Mouse (Mus musculus) megakaryocyte-erythroid progenitor cell, adult 5-6 weeks (primary cell): ENCODE data around the gene Ikbke. TPM values are rescaled to one million over a fixed set of nuclear protein-coding genes. Genes with fewer than 3 reads are reported as not detected.

Experiments used
- ATAC-seq: replicated peaks from 2 replicates; pipeline ENCODE4 v1.8.0; 2016; ENCODE audit warnings: mild to moderate bottlenecking, inconsistent platforms; ENCODE audit not compliant: severe bottlenecking, poor library complexity, low FRiP score, low TSS enrichment
- total RNA-seq, 2 experiments: library from RNA; stranded (forward) in 1 of 2; stranded (reverse) in 1 of 2; fragments of 200-1000, 215-1000 nt in 1 of 2; fragments of >200 nt in 1 of 2; fragmentation: Nextera tagmentation in 1 of 2; gene quantifications; 2 replicates each; pipeline ENCODE4 v1.2.3; 2014 to 2017

Ikbke gene
- total RNA-seq, 2 experiments from 2014 or later: 4.3 to 11.1 TPM

DNA sequence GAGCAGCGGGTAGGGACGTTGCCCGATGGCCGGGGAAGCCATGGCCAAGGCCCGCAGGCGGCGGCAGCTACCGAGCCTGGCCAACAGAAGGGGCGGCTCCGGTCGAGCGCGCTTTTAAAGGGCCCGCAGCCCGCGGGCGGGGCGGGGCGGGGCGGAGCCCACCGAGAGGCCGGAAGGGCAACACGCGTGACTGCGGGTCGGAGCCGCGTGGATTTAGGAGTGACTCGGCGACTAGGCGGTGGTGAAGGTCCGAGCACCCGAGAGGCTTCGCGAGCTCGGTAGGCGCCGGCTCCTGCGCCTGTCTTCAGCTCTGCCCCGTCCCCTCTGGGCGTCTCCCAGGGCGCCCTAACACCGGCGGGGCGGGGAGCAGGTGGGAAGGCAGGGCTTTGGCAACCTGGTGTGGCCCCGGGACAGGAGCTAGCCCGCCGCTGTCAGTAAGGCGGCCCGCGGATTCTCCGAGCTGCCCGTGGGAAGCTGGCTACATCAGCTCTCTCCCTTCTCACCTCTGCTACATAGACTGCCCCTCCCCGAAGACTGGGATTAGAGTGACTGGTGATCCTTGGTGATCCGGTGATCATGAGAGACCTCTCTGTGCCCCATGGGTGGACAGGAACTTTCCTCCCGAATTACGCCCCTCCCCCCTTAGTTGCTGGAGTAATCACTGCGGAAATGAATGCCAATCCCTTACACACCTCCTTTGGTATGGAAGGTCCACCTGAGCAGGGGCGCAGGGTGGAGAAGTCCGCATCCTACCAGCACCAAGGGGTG, 34.1 kb downstream of the Ikbke start, which contains the start of gene Rassf5:
TSS of gene Rassf5 (minus strand) at position 170 of the 768 bp plus-strand sequence.
- ATAC-seq: peak; percentile 68

DNA sequence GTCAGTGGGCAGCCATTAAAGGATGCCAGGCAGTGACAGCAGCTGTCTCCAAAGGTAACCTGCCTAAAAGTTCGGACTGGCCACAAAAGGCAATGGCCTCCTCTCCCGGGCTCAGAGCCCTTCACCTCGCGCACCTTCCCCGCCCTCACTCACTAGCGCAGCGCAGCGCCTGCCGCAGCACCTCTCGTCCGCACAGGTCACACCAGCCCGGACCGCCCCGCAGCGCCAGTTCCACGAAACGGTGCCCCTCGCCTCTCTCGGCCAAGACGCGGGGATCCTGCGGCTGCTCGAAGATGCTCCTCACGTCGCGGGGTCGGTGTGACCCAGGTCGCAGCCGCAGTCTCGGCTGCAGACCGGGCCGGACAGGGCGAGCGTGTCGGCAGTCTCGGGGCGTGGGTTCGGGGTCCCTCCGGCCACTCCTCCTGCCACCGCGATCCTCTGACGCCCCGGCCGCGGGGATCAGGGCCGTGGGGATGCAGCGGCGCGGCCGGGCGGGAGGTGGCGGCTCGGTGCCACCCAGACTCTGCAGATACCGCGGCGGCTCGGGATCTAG, 34.8 kb downstream of the Ikbke start:
- peak; percentile 35 for ATAC-seq

DNA sequence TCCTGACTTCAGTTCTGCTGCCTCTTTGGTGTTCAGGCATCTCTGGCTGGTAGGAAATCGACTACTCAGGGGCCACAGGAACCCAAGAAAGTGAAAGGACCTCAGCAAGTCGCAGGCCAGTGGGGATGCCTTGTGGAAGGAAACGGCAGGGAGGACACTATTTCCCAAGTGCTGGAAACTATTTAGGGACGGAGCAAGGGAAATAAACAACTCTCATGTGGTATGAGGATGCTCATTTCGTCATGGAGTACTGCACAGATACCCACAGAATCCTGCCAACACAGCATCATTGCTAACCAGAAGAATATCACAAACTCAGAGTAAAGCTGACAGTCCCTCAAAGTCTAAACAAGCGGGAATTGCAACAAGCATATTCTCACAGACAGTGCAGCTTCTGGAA, 36.5 kb downstream of the Ikbke start:
- no peak for ATAC-seq

DNA sequence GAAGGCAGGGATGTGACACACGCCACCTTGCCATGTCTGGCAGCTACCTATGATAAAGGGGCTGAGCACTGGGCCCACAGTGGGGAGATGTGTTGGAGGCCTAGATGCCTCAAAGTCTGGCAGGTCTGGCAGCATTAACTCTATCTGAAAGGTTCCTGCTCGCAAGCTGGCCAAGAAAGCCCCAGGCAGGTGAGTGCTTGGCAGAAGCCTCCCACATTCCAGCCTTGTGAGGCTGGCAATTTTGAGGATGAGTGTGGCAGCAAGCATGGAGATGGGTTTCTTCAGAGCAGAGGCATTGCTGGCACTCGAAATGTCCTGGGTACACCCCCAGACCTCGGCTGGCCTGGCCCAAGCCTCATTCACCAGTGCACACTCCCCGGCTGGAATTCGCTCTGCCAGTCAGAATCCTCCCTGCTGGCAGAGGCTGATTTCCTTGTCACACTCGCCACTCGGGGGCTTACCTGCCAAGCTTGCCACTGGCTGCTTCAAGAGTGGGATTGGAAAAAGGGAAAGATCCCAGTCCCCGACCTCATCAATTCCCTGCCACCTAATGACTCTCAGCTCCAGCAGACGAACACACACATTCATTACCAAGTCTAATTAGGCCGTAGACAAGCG, 39.7 kb downstream of the Ikbke start:
- no peak for ATAC-seq

DNA sequence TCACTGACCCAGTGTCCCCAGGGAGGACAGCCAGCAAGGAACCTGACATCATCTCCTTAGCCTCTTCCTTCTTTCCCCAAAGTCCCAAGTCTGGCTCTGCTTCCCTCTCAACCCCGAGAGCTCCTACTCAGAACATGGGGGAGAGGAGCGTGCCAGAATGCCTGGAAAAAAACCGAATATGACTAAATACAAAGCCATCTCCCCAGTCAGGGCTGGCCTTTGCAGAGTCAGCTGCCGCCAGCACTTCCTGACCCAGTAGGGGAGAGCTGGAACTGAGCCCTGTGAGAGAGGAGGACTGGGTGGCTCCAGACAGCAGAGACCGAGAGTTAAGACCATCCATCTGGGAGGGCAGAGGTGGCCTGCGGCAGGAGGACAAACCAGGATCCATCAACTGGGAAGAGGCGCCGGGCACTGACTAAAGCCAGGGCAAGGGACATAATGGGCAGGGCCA, 40.5 kb downstream of the Ikbke start:
- ATAC-seq: no peak

DNA sequence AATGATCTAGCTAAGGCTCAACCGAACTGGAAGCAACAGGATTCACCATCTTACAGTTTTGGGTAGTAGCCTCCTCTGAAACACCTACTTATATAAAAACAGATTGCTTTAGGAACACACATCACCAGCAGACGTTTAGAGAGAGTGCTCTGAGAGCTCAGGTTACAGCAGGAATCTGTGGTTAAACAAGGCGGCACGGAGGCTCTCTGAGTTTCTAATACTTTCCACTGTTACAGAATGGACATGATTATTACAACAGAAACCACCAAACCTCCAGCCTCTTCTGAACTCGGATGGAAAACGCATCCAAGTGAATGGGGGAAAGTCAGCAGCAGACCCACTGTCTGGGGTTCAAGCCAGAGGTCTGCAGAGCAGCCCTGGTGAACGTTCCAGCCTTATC, 43.3 kb downstream of the Ikbke start:
- no peak for ATAC-seq

DNA sequence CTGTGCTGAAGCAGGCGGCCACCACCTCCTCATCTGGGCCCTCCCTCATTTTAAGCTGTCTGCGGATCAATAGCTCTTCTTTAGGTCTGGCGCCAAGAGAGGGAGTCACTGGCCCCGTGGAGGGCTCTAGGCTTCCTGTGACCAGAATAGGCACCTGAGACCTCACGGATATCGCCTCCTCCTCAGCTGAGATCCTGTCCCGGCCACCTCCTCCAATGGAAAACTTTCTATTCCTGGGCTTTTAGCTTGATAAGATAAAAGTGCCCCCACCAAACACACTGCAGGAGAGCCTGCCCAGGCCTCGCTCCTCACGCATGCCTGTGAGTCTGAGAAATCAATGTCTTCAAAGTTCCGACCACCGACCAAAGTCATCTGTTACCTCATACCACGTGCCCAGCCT, 45.9 kb downstream of the Ikbke start:
- ATAC-seq: no peak

DNA sequence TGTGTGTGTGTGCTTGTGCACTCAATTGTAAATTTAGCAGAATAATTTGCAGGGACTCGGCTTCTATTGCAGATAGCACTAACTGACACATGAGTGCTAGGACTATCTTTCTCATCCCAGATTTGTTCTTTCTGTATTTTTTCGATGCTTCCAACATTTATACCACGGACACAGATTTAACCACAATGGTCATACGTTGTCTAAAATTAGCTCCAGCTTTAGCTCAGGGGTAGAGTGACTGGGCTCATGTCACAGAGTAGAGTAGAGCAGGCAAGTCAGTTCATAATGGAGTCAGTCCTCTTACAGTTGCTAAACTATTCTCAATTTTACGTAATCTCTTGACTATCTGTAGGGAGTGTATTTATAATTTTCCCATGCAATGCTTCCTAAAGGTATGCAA, 50.7 kb downstream of the Ikbke start:
- no peak for ATAC-seq

DNA sequence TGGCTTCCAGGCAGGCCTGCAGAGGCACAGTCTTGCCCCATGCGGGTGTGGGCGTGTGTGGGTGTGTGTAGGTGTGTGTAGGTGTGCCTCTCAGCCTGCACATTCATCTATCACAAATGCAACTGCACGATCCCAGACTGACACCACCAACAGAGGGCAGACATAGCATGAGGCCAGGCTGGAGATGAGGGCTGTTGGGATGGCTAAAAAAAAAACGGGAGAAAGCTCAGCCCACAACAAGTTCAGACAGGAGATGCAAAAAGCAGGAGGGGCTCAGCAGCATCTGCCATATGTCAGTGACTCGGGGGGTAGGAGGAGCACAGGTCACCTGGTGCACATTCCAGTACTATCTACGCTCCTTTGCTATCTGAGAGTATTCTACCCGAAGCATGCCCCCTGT, 51.2 kb downstream of the Ikbke start:
- ATAC-seq: no peak

DNA sequence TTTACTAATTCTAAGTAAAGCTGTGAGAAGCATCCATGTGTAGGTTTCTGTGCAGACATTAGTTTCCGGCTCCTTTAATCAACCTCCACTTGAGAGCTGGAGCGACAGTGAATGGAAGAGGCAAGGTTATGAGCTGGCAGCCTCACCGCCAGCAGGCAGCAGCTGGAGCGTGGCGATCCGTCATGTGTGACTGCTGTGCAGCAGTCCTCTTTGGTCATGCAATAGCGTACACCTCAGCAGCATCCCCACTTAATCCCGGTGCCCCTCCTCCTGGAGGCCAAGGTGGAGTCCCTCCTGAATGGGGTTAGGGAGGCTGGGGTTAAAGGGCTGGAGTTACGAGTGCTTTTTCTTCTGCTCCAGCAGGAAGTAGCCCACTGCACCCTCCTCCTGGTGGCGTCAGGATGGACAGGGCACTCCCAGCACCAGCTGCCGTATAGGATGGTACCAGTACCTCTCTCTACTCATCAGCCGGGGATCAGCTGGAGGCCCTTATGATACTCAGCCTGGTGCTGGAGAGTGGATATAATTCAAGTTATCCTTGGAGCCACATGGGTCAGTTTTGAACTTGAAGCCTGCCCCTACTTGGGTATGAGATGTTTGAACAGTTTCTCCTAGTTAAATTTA, 54.4 kb downstream of the Ikbke start:
- no peak for ATAC-seq

DNA sequence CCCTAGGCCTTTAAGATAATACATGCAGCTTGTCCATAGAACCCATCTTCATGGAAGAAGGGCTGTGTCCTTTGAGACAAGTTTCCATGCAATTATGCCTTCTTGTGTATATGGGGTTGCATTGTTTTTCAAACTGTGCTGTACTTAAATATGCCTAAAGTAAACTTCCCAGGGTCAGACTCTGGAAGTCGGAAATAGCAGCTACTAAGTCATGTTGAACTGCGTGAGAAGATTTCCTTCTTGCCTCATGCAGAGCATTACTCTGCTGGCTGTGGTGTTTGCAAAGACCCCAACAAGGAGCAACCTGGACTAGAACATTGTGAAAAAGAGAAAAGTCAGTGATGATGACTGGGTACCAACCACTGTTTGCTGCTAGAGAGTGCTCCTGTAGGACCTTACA, 56.1 kb downstream of the Ikbke start:
- no peak for ATAC-seq

DNA sequence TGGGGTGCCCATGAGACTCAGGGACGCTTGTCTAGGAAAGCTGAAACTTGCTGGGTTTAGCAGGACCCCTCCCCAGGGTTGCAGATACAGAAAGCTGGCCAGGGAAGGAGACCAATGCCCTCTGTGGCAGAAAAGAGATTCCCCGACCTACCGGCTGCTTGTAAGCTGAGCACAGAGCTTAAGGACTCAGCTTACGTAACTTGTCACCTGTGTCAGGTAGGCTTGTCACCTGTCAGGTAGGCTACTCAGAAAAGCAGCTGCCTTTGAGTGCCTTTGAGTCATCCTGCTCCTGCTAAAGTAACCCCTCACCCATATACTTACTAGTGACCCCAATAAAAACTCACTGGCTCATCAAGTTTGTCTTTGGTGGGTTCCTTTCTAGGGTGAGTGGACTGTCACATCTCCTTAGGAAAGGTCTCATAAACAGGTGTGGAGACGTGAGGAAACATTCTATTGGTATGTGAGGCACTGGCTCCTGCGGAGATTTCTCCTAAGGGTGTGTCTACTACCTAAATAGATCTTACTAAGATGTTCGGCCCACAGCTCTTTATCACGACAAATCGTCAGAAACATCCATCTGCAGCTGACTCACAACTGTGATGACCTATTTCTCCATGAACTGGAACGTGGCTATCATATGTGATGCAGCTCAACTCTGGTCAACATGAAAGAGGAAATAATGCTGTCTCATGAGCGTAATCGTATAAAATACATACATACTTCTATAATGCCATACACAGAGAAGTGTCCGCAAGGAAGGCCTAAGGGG, 57.4 kb downstream of the Ikbke start:
- no peak for ATAC-seq

DNA sequence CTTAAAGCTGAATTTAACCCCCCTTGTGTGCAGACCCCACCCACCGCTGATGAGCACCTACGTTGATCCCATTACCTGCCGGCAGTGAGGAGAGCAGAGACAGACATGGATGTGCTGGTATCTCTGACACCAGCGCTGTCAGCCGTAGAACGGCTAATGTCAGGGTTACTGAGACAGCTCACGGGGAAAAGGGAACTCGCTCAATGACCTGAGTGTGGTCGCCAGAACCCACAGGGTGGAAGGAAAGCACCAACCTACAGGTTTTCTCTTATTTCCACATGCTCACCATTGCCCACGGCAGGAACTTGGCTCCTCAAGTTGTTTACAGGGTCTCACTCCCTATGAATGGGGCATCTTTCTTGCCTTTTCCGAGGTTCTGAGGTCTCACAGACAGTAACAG, 60.5 kb downstream of the Ikbke start:
- ATAC-seq: no peak

DNA sequence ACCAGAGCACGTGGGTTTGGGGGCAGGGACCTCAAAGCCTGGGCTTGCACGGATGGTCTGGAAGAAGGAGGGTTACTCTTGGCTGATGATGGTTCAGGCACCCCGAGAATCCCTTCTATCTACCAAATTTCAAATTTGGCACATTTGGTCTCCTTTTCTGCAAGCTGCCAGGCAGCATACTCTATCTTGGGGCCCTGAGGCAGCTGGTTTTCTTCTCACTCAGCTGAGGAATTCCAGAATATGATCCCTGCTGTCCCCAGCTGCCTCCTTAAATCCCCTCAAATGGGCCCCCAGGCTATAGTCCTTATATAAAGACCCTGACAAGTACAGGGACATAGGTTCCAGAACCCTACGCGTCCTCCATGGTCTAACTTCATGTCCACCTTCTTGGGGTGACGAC, 66.0 kb downstream of the Ikbke start:
- ATAC-seq: no peak

DNA sequence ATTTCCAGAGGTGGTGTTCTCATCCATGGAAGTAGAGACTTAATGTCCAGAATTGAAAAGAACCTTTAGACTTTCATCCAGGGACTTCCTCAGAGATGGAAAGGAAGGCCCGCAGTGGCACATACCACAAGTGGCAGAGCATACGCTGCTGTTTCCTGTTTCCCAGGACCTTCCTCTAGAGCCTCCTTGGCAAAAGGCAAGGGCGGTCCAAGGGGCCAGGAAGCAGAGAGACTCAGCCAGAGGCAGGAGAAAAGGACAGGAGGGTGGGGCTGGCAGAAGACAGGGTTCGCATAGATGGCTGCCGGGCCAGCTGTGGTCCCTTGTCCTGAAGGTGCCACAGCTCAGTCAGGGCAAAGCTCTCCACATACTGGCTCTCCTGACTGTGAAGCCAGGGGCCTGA, 66.5 kb downstream of the Ikbke start:
- ATAC-seq: no peak

DNA sequence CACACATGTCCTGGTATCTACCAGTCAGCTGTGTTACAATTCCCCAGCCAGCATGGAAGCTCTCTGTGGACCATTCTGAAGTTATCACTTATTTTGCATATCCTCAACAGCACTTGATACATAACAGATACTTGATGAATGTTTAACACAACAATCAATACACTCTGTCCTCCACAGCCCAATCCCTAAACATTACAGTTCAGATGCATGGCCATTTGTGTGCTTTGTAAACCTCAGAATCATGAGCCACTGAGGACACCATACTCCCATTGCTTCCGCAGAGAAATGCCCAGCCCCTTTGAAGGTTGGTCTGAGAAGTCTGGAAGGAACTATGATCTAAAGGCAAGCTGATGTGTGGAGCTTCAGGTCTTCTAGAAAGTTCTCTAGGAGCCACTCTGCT, 67.8 kb downstream of the Ikbke start:
- ATAC-seq: no peak

DNA sequence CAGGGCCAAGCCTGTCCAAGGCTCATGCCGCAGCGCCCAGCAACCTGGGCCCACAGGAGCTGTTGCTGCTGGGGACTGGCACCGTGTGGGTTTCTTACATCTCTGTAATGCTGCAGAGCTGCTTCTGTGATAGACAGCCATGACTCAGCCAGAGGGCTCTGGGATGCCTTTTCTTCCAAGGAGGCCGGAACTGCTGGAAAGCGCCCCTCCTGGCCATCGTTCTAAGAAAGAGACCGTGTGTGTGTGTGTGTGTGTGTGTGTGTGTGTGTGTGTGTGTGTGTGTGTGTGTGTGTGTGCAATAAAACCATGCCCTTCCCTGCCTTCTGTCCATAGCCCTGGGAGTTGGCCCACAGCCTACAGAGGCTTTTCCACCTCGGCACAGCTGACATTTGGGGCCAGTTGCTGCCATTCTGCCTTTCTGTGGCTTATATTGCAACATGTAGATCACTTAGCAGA, 69.4 kb downstream of the Ikbke start:
- no peak for ATAC-seq

DNA sequence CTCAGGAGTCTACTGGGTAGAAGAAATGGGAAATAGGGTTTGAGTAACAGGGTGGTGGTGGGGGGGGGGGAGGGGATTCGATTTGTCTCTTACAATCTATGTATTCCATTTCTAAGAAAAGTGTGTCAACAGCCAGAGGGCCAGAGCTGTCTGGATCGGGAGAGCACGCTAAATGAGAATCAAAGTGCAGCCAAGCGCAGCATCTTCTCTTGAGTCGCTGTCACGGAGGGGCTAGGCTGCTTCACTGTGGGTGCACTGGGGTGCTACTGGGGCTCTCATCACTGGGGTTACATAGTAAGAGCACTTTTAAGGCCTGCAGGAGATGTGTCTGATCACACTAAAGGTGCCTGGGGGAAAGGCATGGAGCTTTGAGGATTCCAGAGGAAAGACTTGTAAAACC, 70.6 kb downstream of the Ikbke start:
- ATAC-seq: no peak

DNA sequence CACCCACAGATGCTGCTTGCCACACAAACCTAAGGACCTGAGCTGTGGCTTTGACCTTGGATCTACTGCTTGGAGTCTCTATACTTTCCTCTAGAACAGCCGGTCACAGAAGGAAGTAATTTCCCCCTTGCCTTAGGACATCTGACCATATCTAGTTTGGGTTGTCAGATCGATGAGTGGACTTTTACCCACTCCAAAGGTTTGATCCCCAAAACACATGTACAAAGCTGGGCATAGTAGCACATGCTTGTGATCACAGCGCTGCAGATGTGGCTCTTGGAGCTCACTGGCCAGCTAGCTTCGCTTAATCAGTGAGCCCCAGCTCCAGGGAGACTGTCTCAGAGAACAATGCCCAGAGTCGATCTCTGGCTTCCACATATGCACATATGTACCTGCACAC, 71.3 kb downstream of the Ikbke start:
- no peak for ATAC-seq

DNA sequence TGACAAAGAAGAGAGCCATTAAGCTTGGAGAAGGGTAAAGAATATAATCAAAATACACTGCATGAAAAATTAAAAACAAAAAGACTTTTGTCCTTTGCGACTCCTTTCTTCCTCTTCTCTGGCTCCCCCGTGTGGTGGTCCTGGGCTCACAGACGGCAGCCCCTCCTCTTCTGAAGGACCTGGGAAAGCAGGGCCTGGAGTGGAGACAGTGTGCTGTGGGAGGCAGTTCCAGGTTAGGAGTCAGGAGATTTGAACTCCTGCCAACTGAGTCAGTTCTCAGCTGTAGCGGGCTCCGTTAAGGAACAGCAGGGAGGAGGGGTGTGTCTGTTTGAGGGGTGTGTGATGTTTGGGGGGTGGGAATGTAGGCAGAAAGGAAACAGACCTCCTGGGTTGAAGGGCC, 71.9 kb downstream of the Ikbke start:
- ATAC-seq: peak; percentile 66
